Mouse (Mus musculus): Measurements from ENCODE around the gene Eprs.

Gene Eprs

DNA sequence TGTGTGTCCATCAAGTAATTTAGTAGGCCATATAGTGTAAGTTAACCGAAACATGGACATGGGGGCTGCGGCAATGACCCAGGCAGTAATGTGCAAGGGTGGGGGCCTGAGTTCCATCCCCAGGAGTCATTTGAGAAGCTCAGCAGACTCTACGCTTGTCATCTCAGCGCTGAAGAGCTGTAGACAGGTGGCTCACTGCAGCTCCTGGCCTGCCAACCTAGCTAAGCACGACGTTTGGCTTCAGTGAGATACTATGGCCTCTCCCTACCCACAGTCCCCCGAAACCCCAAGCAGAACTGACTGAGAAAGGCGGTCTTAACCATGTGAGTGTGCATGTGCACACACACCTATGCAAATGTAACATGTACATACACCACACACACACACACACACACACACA is 88.2 kb downstream of the Eprs start:
- DNase-seq (ENCODE audit: low spot score), result no peak

DNA sequence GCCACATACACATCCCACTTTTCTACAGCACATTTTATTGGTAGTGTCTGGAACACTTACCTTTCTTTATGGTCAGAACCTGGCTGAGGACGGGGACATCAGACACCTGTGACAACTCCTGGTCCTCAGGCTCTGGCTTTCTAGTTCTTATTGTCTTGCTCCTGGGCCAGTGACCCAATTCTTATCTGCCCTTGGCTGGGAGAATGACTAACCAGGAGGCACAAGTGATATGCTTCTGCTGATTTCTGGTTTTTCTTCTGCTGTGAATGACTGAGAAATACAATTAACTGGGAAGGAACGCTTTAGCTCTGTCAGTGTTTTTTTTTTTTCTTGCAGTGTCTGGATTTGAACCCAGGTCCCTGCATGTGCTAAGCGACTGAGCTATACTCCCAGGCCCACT is 88.7 kb downstream of the Eprs start:
- no peak for DNase-seq (ENCODE audit: low spot score)

- DNase-seq (ENCODE audit: low spot score), result no peak
These were observed 89.6 kb downstream of the Eprs start for GRCm38 (mm10) chr1:185452461-185452860.

GRCm38 (mm10) chr1:185454144-185454543 is 91.3 kb downstream of the Eprs start:
- DNase-seq (ENCODE audit: low spot score), result no peak

DNA sequence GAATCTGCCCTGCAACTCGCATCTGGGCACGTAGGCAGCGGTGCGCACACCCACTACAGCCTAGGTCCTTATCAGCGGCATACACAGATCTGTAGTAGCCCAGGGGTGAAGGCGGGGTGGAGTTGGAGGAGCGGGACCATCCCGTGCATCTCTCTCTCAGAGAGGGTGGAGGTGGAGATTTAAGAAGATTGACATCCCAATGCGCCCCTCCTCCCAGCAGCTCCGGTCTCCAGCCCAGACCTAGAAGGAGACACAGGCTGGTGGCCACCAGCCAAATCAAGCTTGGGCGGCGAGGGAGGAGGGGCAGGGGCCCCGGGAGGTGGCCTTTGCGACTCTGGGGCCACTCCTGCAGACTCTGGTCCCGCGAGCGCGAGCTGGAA is 91.7 kb downstream of the Eprs start, which contains the start of gene Slc30a10:
Gene Slc30a10 (plus strand): TSS at position 274 of the 380 bp plus-strand sequence.
- DNase-seq (ENCODE audit: low spot score), result no peak

DNA sequence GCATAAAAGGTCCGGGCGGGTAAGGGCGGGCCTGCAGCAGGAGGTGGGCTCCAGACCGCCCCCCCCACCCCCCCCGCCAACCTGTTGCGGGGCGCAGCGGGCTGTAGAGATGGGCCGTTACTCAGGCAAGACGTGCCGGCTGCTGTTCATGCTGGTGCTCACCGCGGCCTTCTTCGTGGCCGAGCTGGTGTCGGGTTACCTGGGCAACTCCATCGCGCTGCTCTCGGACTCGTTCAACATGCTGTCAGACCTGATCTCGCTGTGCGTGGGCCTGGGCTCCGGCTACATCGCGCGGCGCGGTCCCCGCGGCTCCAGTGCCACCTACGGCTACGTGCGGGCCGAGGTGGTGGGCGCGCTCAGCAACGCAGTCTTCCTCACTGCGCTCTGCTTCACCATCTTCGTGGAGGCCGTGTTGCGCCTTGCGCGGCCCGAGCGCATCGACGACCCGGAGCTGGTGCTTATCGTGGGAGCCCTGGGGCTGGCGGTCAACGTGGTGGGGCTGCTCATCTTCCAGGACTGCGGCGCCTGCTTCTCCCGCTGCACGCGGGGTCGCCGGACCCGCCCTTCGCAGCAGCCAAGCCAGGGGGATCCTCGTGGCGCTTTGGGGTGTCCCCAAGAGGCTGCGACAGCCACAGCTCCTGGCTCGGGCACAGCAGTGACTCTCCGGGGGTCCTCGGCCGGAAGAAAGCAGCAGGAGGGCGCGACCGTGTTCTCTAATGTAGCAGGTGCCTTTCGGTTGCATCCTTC is 92.3 kb downstream of the Eprs start:
- no peak for DNase-seq (ENCODE audit: low spot score)

DNA sequence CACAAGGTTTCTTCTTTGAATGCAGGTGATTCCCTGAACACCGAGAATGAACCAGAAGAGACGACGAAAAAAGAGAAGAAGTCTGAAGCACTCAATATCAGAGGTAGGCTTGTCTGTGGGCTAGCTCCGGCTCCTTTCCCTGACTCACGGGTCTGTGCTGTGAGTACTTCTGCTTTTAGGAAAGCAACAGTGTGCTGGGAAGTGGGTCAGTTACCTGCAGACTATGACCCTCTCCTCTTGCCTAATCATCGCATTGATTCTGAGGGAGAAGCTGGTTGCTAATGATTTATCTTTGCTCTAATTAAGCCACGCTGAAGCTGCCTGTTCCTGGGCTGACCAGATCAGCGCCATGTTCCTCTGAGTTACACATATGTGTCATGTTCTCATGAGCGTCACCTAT is 93.5 kb downstream of the Eprs start:
- DNase-seq (ENCODE audit: low spot score), result no peak

DNA sequence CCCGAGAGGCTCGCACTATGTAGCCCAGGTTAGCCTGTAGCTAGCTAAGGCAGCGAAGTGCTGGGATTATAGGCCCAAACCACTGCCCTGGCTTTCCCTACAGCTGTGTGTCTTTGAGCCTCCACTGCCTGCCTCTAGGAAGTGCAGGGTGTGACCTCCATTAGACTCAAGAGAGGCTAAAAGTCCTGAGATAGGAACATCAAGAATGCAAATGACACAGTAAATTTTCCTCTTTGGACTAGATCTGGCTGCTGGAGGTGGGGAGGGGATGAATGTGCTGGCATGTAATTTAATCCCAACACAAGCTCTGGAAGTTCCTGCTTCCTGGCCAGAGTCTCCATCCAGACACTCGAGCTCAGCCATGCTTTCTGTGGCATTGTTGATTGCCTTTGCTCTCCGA is 97.3 kb downstream of the Eprs start:
- no peak for DNase-seq (ENCODE audit: low spot score)

- DNase-seq (ENCODE audit: low spot score), result no peak
These were observed 100.0 kb downstream of the Eprs start for GRCm38 (mm10) chr1:185462889-185463288.

DNA sequence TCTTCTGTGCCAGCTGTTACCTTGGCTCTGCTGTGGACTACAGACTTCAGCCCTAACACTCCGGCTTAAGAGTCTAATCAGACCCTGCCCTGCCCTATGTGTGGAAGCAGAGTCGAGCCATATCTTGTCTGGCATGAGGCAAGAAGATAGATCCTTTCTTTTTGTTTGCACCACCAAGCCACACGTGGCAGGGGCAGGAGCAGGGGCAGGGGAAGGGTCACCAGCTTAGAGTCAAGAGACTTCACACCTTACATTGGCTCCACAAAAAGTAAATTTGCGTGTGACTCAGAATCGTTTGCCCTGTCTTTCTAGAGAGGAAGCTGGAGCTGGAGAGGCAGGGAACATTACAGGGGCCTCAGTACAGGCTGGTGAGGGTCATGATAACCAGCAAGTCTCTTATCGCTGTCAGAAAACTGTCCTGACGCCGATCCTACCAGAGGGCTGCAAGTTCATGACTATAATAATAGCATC is 106.7 kb downstream of the Eprs start:
- DNase-seq (ENCODE audit: low spot score), result no peak

GRCm38 (mm10) chr1:185472025-185472720 is 109.3 kb downstream of the Eprs start:
- peak; percentile 27 for DNase-seq (ENCODE audit: low spot score)

DNA sequence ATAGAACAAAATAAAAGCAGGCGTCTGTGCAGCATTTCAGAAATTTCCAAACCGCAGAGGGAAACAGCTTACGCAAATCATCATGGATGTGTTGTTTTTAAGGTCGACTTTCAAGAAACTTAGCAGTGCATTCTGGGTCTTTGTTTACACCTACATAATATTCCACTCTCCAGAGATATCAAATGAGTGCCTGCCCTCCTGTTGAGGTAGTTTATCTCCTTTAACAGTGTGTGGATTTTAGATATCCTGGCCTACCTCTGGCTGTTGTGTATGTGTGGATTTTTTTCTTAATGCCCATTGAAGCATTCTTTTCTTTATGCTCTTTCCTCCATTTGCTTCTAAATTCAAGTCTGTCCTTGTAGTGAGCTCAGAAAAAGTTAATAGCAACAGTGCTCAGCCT is 109.9 kb downstream of the Eprs start:
- DNase-seq (ENCODE audit: low spot score), result no peak

DNA sequence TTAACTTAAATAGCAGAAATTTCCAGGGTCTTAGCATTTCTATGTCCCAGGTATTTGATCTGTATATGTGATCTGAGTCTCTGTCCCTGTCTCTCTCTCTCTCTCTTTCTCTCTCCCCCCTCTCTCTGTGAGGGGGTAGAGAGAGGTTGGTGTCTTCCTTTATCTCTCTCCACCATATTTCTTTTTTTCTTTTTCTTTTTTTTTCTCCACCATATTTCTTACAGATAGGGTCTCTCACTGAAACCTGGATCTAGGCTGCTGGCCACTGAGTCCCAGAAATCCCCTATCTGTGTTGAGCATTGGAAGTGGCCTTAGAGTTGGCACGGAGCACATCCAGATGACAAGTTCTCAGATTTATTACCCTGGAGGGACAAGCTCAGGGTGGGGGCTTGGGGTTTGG is 110.6 kb downstream of the Eprs start:
- DNase-seq (ENCODE audit: low spot score), result no peak

Measured in testis, postnatal 14 days (tissue).